Mouse (Mus musculus) 3T3-L1 (cell line): ENCODE results near the gene Slc12a9.

Experiments
- DNase-seq: peaks from one replicate; pipeline ENCODE4 v3.0.0-alpha.2; 2015; ENCODE audit warnings: low read depth, low spot score

Slc12a9 gene

GRCm38 (mm10) chr5:137313466-137314192 lies 19.8 kb downstream of the Slc12a9 start:
- DNase-seq: peak; percentile 50

GRCm38 (mm10) chr5:137308356-137308755 lies 25.0 kb downstream of the Slc12a9 start:
- peak; percentile 62 for DNase-seq

- DNase-seq: peak; percentile 98
These were observed 26.1 kb downstream of the Slc12a9 start, which contains the start of gene Srrt for GRCm38 (mm10) chr5:137307071-137307912. TSS of gene Srrt (minus strand) at chr5:137307674.

- peak; percentile 32 for DNase-seq
These were observed 26.9 kb downstream of the Slc12a9 start for GRCm38 (mm10) chr5:137306439-137307005.

- DNase-seq: peak; percentile 39
These were observed 27.6 kb downstream of the Slc12a9 start for GRCm38 (mm10) chr5:137305822-137306221.

- DNase-seq: peak; percentile 32
These were observed 28.6 kb downstream of the Slc12a9 start for GRCm38 (mm10) chr5:137304816-137305215.

GRCm38 (mm10) chr5:137304165-137304564 lies 29.2 kb downstream of the Slc12a9 start:
- peak; percentile 50 for DNase-seq

- no peak for DNase-seq
These were observed 29.8 kb downstream of the Slc12a9 start for GRCm38 (mm10) chr5:137303609-137304008.

- DNase-seq: no peak
These were observed 32.1 kb downstream of the Slc12a9 start for GRCm38 (mm10) chr5:137301253-137301652.

- no peak for DNase-seq
These were observed 34.2 kb downstream of the Slc12a9 start for GRCm38 (mm10) chr5:137299240-137299639.

- DNase-seq: no peak
These were observed 36.3 kb downstream of the Slc12a9 start for GRCm38 (mm10) chr5:137297126-137297525.

- DNase-seq: no peak
These were observed 37.7 kb downstream of the Slc12a9 start for GRCm38 (mm10) chr5:137295712-137296111.

- no peak for DNase-seq
These were observed 38.1 kb downstream of the Slc12a9 start for GRCm38 (mm10) chr5:137295296-137295695.

GRCm38 (mm10) chr5:137294744-137295093 lies 38.7 kb downstream of the Slc12a9 start:
- DNase-seq: no peak

GRCm38 (mm10) chr5:137293839-137294743 lies 39.3 kb downstream of the Slc12a9 start, which contains the start of gene Ufsp1:
TSS of gene Ufsp1 (plus strand) at chr5:137294629.
- peak; percentile 95 for DNase-seq

GRCm38 (mm10) chr5:137293282-137293681 lies 40.1 kb downstream of the Slc12a9 start:
- peak; percentile 68 for DNase-seq

- no peak for DNase-seq
These were observed 41.9 kb downstream of the Slc12a9 start for GRCm38 (mm10) chr5:137291381-137291926.

GRCm38 (mm10) chr5:137290677-137291076 lies 42.7 kb downstream of the Slc12a9 start:
- no peak for DNase-seq

GRCm38 (mm10) chr5:137289591-137290365 lies 43.6 kb downstream of the Slc12a9 start:
- DNase-seq: no peak

GRCm38 (mm10) chr5:137288999-137289470 lies 44.4 kb downstream of the Slc12a9 start:
- DNase-seq: no peak
